Mouse (Mus musculus): ENCODE results near the gene 4930522L14Rik.
"Not testable (repeated sequence)": the region's sequence is repeated elsewhere in the genome, so short reads cannot be mapped to it uniquely, and the experiment has no call there.

The 4930522L14Rik gene

DNA sequence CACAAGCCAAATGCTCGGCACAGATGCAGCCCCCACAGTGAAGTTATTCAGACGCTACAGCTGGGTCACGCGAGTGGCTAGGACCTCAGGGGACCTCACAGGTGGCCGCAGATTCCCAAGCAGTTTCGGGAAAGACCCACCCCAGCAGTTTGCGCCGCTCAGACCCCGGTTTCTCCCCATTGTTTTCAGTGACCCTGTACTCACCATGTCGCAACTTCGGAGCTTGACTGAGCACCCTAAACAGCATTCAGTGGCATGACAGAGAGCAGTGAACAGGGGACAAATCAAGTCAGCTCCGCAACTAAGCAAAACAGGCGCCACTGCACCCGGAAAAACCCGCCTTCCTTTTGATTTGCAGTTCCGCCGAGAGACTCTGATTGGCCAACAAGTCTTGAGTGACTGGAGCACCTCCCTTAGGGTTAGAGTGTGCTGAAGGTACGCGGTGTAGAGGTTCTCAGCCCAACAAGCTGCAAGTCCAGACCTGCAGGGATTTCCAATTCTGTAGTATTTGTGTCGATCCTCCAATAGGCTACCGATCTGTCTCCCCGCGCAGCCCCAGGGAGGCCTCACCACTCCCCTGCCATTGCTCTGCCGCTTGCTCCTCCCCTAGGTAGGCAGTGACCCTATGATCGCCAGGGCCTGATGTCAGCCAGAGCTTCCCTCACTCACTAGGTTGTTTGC lies at the start of gene 4930522L14Rik:
Gene 4930522L14Rik (minus strand): TSS at position 496 of the 681 bp plus-strand sequence.
- DNase-seq (ENCODE audit: low read depth), result peak; percentile 40

DNA sequence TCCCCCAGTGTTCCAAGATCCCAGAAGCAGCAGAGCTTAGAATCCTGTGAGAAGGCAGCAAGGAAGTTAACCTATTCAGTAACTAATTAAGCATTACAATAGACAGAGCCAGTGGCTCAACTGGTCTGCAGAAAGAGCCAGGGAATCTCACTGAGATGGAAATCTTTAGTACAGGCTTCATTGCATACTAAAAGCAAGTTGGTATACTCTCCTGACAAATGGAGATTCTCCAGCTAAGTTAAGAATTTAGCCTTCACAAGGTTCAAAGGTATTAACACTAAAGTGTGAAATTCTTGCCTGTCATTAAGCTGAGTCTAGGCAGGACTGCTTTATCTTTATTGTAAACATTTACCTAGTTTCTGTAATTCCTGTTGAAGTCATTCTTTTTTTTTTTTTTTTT lies 49.8 kb upstream of the 4930522L14Rik start:
- DNase-seq (ENCODE audit: low read depth), result not testable (repeated sequence)

DNA sequence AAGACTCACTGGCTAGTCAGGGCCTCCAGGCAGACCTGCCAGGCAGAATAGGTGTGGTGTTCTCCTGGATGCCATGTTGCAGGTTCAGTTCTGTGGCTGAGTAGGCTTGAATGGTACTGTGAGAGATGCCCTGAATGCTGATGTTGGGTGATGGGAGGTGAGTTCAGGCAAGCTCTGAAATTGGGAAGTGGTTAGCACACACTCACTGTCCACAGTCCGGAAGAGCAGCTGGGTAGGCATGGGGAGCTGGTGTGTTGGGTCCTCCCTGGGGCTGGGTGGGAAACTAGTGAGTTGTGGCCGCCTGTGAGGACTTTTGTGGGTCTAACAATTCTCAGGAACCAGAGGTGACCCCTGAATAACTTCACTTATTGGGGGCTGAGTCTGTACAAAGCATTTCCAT lies 48.3 kb upstream of the 4930522L14Rik start:
- DNase-seq (ENCODE audit: low read depth), result not testable (repeated sequence)

DNA sequence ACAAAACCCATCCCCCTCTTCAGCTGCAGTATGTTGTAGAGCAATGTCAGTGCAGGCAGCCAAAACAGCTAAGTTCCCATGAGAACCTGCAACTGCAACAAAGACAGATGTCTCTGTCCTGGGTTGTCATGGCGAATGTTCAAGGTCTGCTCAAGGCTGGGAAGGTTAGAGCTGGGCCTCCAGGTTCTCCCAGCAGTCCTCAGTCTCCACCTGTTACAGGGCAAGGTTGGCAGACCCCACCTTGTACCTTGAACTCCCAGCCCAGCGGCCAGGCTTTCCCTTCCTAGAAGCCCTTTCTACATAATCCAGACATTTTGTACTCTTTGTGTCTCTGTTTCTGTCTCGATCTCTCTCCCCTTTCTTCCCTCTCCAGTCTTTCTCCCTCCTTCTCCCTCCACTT lies 45.3 kb upstream of the 4930522L14Rik start:
- not testable (repeated sequence) for DNase-seq (ENCODE audit: low read depth)

DNA sequence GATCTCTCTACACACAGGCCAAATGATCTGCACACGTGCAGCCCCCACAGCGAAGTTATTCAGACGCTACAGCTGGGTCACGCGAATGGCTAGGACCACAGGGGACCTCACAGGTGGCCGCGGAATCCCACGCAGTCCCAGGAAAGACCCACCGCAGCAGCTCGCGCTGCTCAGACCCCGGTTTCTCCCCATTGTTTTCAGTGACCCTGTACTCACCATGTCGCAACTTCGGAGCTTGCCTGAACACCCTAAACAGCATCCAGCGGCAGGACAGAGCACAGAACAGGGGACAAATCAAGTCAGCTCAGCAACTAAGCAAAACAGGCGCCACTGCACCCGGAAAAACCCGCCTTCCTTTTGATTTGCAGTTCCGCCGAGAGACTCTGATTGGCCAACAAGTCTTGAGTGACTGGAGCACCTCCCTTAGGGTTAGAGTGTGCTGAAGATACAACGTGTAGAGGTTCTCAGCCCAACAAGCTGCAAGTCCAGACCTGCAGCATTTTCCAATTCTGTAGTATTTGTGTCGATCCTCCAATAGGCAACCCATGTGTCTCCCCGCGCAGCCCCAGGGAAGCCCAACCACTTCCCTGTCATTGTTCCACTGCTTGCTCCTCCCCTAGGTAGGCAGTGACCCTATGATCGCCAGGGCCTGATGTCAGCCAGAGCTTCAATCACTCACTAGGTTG lies 44.4 kb upstream of the 4930522L14Rik start:
- peak; percentile 34 for DNase-seq (ENCODE audit: low read depth)

DNA sequence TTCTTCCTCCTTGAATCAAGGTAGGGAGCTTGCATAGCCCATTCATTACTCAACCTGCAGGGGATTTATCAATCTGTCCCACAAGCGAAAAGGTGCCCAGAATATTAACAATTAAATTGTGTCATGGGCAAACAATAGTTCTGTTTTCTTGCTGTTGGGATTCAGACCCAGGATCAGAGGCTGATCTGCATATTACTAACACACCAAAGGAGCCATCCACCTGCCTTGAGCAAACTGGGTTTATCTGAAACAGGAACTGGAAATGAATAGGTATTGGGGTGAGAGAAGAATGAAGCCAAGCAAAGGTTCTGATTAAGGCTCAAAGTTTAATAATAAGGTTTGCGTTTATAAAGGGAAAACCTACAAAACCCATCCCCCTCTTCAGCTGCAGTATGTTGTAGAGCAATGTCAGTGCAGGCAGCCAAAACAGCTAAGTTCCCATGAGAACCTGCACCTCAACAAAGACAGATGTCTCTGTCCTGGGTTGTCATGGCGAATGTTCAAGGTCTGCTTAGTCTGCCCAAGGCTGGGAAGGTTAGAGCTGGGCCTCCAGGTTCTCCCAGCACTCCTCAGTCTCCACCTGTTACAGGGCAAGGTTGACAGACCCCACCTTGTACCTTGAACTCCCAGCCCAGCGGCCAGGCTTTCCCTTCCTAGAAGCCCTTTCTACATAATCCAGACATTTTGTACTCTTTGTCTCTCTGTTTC lies 541 bp upstream of the 4930522L14Rik start:
- not testable (repeated sequence) for DNase-seq (ENCODE audit: low read depth)

DNA sequence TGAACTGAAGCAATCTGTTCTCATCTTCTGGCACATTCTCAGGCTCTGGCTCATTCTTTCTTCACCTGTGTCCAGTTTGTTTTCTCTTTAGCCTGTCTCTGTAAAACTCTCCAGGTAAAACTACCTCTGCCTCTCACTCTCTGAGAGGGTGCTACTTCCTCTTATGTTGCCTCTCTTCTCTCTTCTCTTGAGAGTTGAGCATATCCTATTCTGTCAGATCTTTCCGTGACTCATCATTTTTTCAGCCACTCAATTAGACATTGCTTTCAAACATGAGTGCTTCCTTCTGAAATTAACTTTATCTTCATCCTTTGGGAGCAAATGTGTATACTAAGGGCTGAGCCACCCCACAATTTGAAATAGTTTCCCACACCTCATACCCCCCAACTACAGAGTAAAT lies 6.6 kb downstream of the 4930522L14Rik start:
- DNase-seq (ENCODE audit: low read depth), result not testable (repeated sequence)

DNA sequence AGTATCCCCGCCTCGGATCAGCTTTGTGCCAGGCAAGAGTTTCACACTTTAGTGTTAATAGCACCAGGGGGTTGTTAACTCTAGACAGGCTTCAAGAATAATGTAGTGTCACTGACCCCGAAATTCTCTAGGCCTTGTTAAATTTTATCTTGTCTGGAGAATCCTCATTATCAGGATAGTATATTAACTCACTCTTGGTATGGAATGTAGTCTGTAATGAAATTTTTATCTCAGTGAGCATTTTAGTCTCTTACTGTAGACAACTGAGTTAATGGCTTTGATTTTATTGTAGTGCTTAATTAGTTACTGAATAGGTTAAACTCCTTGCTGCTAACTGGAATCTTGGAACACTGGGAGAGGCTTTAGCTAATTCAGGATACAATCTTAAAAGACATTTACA lies 34.3 kb downstream of the 4930522L14Rik start:
- DNase-seq (ENCODE audit: low read depth), result not testable (repeated sequence)

DNA sequence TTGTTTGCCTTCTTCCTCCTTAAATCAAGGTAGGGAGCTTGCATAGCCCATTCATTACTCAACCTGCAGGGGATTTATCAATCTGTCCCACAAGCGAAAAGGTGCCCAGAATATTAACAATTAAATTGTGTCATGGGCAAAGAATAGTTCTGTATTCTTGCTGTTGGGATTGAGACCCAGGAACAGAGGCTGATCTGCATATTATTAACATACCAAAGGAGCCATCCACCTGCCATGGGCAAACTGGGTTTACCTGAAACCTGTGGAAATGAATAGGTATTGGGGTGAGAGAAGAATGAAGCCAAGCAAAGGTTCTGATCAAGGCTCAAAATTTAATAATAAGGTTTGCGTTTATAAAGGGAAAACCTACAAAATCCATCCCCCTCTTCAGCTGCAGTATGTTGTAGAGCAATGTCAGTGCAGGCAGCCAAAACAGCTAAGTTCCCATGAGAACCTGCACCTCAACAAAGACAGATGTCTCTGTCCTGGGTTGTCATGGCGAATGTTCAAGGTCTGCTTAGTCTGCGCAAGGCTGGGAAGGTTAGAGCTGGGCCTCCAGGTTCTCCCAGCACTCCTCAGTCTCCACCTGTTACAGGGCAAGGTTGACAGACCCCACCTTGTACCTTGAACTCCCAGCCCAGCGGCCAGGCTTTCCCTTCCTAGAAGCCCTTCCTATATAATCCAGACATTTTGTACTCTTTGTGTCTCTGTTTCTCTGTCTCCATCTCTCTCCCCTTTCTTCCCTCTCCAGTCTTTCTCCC lies 60.3 kb downstream of the 4930522L14Rik start:
- DNase-seq (ENCODE audit: low read depth), result not testable (repeated sequence)

DNA sequence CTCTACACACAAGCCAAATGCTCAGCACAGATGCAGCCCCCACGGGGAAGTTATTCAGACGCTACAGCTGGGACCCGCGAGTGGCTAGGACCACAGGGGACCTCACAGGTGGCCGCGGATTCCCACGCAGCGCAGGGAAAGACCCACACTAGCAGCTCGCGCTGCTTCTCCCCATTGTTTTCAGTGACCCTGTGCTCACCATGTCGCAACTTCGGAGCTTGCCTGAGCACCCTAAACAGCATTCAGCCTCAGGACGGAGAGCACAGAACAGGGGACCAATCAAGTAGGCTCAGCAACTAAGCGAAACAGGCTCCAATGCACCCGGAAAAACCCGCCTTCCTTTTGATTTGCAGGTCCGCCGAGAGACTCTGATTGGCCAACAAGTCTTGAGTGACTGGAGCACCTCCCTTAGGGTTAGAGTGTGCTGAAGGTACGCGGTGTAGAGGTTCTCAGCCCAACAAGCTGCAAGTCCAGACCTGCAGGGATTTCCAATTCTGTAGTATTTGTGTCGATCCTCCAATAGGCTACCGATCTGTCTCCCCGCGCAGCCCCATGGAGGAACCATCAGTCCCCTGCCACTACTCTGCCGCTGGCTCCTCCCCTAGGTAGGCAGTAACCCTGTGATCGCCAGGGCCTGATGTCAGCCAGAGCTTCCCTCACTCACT lies 61.0 kb downstream of the 4930522L14Rik start, which contains the start of gene 5430403G16Rik:
Gene 5430403G16Rik (minus strand): TSS at position 505 of the 665 bp plus-strand sequence.
- peak; percentile 82 for DNase-seq (ENCODE audit: low read depth)
